Mouse (Mus musculus) mouse embryonic stem cell (cell line): ENCODE measurements around the gene Olfr871.
"Not testable (repeated sequence)": the region's sequence is repeated elsewhere in the genome, so short reads cannot be mapped to it uniquely, and the experiment has no call there.

Experiments used
- in situ Hi-C, 2 experiments: fragments of 300-500 bp; cut with MboI; formaldehyde crosslinking; loops; 1 replicate in 1 of 2; 3 replicates in 1 of 2; pipeline ENCODE4 v1.14.3; 2019 to 2020; ENCODE audit warnings: low sequenced_read_pairs in 2 of 2, low pct_unique_long_range_greater_than_20kb in 1 of 2, mixed read lengths in 1 of 2; ENCODE audit not compliant: unreplicated experiment in 1 of 2

Gene Olfr871

GRCm38 (mm10) chr9:20211907-20212306, at the start of gene Olfr871:
Gene Olfr871 (plus strand): TSS chr9:20212207.
- in situ Hi-C loops: no loop called here

GRCm38 (mm10) chr9:20173957-20174356, 38.0 kb upstream of the Olfr871 start, which contains the start of gene Olfr870:
Gene Olfr870 (minus strand): TSS chr9:20174057.
- in situ Hi-C loops: no loop called here

- in situ Hi-C loops: no loop called here
Observed at GRCm38 (mm10) chr9:20179463-20179862, 32.5 kb upstream of the Olfr871 start.

DNA sequence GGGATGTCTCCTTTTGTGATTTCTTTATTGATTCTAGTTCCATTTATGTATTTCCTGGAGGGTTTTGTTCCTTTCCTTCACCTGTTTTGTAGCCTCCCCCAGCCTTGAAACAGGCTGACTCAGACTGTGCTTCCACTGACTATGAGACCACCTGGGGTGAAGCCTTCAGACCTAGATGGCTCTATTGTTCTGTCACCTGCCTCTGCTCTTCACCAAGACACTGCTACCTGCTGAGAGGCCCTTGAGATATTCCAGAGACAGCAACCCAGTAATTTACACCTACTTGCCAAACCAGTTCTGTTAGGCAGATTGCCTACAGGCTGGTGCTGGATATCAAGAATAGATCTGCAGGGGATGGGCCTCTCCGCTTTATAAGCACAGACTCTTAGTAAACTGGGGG, 9.9 kb upstream of the Olfr871 start:
- in situ Hi-C loops: no loop called here

DNA sequence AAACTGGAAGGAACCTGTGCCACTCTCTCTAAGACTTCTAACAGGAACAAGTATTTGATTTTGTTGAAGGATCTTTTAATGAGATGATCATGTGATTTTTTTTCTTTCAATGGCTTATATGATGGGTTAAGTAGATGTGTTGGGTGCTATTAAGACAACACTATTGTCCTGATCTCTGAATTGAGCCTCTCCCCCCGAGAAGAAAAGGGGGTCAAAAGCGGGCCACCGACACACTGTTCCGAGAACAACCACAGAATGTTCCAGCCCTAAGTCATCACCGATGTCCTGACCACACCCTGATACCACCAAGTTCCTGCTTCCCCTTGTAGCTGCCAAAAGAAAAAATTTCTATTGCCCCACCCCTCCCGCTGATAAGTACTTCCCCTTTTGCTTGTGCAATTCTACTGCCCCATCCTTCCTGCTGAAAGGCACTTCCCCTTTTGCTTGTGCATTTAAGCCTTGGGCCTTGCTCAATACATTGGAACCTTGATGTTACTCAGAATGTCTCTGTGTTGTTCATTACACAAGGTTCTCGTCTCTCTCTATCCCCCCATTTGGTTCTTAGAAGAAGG, 8.5 kb upstream of the Olfr871 start:
- in situ Hi-C loops: not testable (repeated sequence)

GRCm38 (mm10) chr9:20210812-20211211, 1.2 kb upstream of the Olfr871 start:
- in situ Hi-C loops: no loop called here

- in situ Hi-C loops: no loop called here
Observed at GRCm38 (mm10) chr9:20211477-20211876, 530 bp upstream of the Olfr871 start.

- in situ Hi-C loops: no loop called here
Observed at GRCm38 (mm10) chr9:20236819-20237218, 24.8 kb downstream of the Olfr871 start, which contains the start of gene Olfr872. Gene Olfr872 (plus strand): TSS chr9:20237119.

GRCm38 (mm10) chr9:20237378-20237777, 25.4 kb downstream of the Olfr871 start:
- in situ Hi-C loops: no loop called here
